Mouse (Mus musculus) right cerebral cortex, postnatal 14 days (tissue): ENCODE measurements around the gene Cryaa.

Experiments
- DNase-seq: peaks from one replicate; pipeline ENCODE4 v3.0.0; 2022

The Cryaa gene

DNA sequence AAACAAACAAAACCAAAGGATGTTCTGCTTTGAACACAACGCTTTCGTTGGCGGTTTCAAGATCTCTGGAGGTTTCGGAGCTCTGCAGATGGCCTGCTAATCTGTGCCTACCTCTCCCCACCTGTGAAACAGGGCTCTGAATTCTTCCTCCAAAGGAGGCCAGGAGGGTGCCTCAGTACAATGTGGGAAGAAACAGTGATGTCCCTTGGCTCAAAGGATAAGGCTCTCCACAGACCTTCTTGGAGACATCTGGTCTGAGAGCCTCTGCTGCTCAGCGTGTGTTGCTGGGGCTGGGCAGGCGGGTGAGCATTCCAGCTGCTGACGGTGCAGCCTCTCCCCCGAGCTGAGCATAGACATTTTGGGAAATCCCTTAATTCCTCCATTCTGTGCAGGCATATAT lies at the start of gene Cryaa:
TSS of gene Cryaa (plus strand) at position 301 of the 400 bp plus-strand sequence.
- no peak for DNase-seq

DNA sequence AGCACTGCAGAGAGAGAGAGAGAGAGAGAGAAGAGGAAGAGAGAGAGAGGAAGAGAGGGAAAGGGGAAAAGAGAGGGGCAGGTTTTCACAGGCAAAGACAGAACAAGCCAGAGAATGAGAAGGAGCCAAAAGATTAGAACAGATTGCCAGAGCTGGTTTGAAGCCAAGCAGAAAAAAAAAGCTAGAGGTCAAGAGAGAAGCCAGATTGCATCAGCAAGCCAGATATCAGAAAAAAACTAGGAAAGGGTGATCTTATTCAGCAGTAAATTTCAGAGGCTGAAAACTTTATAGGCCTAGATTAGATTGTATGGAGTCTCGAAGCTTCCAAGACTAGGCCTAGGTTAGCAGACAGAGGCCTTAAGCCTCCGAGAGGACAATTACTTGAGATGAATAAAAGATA lies 49.6 kb upstream of the Cryaa start:
- no peak for DNase-seq

DNA sequence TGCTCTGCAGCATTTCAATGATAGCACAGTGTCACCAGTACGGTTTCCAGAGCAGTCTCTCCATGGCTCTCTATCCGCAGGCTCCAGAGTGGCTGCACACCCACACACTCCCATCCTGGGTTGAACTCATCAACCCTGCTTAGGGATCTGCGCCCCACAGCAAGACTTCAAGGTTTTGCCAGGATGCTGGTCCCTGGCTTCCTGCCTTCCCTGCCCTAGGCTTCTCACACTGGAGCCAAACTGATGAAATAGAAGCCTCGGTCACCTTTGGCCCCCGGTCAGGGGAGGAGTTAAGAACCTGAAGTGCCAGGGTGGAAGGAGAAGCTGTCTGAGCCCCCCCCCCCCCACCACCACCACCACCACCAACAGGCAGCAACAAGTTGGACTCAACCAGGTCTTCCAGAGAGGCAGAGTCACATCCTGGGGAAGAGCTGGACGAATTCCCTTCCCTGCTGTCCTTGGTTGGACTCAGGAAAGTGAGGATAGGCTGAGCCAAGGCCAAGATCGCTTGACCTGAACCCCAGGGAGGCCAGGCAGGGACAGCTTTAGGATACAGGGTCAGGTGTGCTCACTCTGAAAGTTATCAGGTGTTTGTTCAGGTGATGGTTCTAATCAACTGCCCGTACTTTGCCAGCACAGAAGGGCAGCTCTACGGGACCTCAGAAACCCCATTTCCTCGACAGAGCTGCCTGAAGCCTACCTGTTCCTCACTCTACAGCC lies 46.4 kb upstream of the Cryaa start:
- DNase-seq, result no peak

DNA sequence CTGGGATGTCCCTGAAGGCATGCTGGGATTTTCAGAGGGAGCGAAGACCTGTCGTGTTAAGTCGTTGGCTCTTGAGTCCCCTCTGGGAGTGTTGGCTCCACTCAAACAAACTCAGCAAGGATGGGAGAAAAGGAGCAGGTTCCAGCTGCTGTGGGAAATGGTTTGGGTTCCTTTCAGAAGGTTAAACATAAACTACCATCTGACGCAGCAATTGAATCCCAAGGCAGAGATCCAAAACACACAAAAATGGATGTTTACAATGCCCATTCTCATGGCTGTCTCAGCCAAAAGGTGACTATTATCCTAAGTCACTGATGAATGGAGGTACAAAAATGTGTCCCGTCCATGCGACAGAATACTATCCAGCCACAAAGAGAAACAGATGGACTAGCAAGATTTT lies 44.6 kb upstream of the Cryaa start:
- no peak for DNase-seq

DNA sequence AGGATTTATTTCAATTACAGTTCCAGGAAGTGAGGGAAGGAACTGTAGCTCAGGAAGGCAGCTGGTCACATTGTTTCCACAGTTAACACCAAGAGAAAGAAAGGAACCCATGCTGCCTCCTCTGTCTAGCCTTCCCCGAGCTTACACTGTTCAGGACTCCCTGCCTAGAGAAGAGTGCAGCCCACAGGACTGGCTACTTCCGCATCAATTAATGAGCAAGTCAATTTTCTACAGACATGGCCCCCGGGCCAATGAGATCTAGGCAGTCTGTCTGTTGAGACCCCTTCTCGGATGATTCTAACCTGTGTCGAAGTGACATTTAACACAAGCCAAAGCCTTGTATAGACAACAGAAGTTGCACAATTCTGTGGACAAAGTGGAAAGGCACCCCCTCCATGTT lies 42.7 kb upstream of the Cryaa start:
- DNase-seq, result no peak

DNA sequence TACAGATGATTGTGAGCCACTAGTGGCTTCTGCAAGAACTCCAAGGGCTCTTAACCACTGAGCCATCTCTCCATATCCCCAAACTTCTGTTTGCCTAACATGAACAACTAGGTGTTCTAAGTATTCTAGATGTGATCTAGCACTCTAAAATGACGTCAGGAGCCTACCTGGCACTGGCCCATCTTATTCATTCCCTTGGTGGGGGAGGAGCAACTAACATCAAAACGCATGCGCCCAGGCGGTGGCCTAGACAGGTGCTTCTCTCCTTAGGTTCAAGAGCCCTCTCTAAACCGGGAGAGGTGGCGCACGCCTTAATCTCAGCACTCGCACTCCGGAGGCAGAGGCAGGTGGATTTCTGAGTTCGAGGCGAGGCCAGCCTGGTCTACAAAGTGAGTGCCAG lies 41.8 kb upstream of the Cryaa start:
- no peak for DNase-seq

DNA sequence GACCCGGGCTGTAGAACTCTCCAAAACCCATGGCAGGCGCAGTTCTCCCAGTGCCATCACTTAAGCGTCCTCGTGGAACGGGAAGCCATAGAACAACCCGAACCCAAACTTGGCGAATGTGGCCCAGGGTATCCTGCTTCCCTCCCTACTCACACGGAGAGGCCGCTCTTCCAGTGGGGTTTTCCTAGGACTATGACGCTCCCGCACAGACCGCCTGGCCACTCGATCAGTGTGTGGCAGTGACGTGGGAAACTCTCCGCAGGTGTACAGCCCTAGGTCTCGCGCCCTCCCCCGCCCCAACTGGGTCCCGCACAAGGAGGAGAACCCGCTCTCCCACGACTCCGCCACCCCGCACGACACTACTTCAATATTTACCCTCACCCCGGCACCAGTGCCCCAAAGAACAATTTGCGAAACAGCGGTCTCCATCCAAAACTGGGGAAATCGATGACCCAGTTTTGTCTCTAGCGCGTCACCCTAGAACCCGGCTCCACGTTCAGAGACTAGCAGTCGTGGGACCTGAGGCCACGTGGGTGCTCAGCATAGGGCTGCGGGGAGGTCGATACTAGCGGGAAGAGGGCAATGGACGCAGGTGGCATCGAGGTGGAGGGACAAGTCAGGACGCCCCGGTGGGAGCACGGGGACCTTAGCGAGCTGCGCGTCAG lies 41.2 kb upstream of the Cryaa start:
- no peak for DNase-seq

DNA sequence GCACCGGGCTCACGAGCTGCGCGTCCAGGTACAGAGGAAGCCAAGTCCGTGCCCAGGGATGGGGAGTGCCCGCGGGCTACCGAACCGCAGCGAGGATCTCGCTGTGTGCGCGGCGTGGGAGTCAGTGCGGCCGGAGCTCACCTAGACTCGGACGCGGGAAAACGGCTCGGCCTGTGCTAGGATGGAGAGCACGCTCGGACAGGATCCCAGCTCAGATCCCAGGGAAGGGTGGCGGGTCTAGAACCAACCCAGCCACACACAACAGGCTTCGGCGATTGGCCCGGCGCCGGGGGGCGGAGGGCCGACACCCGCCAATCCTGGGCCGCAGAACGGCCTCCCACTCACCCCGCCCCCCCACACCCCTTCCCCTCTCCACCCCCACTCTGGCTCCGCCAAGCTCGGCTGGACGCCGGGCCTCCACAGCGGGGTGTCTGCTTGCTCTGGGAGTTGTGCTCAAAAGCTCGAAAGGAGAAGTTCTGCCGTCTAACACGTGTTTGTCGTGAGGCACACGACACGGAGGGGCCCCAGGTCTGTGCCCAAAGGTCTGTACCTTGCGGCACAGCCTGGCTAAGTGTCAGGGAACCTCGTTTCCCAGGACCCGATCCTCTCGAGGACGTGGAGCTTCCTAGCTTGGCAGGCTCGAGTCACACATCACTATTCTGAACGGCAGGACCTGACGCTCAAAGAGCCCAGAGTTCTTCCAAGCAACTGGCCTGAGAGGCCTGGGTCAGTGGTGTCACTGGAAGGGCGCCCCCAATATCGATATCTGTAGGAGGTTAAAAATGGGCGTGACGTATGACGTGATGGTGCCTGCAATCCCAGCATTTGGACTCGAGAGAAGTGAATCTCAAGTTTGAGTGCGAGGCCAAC lies 40.4 kb upstream of the Cryaa start, which contains the start of gene Cbs:
TSS of gene Cbs (minus strand) at position 297 of the 870 bp plus-strand sequence.
- peak; percentile 65 for DNase-seq

DNA sequence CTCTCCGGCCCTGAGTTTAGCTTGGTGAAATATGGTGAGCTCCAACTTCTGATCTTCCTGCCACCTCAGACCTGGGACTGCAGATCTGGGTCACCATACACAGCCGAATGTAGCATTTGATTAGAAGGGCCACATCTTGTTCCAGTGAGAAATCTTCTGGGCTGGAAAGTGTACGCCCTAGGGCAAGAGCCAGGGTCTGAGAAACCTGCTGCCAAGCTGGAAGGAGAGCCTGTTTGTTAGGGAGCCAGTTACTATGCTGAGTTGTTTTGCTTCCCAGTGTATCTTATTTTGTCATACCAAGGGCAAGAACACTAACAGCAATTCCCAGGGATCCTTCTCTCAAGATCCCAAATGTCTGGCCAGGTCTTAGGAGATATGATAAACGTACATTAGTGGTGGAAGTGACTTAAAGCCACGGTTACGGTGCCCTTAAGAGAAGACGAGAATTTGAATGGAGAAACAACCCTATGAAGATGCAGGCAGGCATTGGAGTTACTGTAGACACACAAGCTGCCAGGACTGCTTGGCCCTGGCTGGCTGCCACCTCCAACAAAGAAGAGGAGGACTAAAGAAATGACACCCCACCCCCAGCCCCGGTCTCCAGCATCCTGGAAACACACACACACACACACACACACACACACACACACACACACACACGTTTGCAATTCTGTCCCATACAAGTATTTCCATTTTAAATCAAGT lies 39.6 kb upstream of the Cryaa start:
- DNase-seq, result peak; percentile 70

DNA sequence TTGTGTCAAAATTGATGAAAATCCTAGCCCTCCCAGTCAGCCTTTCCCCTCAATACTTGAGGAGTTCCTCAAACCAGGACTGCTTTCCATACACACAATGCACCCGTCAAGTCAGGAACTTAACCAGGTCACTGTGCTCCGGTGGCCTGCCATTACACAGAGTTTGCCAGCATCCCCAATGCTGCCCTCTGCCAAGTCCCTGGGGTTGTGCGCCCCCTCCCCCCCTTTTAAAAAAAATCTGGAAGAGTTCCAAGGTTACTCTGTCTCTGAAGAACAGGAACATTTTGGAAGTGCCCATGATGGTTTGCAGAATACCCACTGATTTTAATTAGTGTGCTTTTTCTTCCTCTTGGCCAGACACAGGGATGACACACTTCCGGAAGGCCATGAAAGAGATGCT lies 38.0 kb upstream of the Cryaa start:
- no peak for DNase-seq

DNA sequence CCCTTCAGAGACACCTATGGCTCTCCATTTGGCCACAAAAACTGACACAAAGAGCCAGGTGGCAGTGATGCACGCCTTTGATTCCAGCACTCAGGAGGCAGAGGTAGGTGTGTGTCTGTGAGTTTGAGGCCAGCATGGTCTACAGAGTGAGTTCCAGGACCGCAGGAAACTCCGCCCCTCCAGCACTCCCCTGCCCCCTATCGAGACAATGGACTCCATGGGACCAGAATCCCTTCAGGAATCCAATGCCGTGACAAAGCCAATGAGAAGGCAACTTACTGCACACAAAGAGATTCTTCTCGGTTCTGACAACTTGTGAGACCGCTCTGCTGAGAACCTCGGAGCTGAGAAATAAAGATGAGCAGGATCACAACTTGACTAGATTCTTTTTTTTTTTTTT lies 35.3 kb upstream of the Cryaa start:
- no peak for DNase-seq

DNA sequence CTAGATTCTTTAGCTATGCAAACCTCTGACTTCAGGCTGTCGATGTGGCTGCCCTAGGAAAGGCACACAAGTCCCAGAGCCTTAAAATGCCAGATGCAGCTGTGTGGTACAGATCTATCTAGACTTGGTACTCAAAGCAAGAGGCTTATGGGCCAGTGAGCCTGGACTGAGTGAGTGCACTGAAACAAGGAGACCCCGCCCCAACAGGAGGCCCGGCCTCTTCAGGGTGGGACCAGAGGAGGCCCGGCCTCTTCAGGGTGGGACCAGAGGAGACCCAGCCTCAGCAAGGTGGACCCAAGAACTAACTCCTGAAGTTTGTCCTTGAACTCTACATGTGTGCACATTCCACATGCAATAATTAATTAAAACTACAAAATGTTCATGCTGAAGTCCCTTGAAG lies 34.7 kb upstream of the Cryaa start:
- no peak for DNase-seq

DNA sequence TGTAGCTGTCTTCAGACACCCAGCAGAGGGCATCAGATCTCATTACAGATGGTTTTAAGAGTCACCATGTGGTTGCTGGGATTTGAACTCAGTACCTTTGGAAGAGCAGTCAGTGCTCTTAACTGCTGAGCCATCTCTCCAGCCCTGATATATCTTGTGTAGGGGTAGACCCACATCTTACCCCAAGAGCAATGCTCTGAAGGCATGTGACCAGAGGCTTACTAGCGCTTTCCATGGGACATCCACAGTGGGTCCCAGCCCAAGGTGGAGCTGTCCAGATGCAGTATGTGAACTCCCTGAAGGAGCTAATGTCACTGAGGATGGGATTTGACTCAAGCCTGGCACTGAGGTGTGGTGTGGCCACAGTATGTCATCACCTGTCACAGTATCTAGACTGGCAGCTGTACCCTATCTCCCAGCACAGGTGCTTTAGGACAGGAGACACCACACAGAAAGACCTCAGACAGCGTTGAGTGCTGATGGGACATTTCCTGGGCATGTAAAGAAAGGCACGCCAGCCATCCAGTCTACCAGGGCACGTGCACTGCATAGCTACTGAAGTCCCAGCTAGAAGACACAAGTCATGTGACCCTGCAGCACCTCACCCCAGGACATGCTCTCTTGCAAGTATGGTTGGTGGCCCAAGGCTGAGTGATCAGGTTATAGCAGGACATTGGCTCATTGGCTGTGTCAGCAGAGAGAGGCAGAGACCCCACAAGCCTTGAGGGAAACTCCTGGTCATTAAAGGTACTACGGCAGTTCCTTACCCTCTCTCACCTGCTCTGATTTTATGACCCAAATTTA lies 31.2 kb upstream of the Cryaa start:
- no peak for DNase-seq

DNA sequence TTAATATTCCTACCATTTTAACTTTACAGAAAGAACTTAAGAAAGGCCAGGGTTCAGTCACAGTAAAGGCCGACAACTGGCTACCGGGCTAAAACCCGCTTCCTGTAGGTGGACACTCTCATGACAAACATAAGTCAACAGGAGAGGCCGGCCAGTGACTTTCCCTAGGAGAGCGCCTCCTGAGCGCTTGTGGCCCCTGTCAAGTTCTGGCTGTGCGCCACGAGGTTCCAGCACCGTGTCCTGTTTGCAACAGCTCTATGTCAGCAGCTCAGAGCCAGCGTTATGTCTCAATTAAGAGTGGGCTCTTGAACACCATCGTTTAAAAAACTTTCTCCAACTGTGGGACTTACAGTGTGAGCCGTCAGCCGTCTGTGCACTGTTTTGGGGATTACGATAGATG lies 25.5 kb upstream of the Cryaa start:
- no peak for DNase-seq

DNA sequence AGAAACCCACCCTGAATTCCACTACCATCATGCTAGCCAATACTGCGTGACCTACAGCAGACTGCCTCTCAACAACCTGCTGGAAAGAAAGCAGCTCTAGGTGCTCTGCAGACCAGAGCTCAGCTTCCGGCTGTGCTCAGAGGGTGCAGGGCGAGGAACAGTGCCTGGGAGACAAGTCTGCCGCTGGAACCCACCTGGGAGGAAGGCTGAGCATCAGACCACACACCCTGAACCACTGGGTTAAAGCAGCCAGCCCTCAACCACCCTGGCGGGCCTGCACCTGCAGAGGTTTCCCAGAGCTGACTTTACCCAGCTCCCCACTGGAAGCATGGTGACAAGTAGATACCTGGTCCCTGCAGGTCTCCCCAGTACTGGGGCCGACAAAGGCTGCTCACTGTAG lies 24.3 kb upstream of the Cryaa start:
- DNase-seq, result no peak

DNA sequence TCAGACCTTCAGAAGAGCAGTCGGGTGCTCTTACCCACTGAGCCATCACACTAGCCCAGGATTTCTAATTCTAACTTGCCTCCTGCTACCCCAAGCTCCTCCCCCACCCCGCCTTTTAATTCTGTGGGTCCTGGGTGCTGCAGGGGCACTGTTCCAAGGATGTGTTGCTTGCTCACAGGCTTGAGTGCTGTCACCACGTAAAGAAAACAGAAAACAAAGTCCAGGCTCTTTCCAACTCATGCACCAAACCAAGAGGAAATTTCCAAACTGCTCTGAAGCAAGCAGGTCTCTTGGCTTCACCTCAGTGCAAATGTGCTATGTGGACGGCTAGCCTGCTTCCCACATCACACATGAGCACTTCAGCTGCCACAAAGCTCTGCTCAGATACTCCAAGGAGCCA lies 22.2 kb upstream of the Cryaa start:
- DNase-seq, result no peak

DNA sequence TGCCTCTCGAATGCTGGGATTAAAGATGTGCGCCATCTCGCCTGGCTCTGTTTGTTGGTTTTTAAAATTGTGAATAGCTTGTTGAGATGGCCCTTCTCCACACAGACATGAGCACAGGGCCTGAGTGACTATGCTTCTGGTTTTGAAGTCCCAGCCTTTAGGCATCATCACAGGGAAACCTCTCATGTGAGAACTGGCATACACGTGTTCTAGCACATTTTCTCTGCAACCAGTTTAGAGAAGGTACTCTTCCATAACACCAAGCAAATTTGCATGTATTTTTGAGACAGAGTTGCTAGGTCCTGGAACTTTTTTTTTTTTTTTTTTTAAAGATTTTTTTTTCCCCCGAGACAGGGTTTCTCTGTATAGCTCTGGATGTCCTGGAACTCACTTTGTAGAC lies 20.9 kb upstream of the Cryaa start:
- DNase-seq, result no peak

DNA sequence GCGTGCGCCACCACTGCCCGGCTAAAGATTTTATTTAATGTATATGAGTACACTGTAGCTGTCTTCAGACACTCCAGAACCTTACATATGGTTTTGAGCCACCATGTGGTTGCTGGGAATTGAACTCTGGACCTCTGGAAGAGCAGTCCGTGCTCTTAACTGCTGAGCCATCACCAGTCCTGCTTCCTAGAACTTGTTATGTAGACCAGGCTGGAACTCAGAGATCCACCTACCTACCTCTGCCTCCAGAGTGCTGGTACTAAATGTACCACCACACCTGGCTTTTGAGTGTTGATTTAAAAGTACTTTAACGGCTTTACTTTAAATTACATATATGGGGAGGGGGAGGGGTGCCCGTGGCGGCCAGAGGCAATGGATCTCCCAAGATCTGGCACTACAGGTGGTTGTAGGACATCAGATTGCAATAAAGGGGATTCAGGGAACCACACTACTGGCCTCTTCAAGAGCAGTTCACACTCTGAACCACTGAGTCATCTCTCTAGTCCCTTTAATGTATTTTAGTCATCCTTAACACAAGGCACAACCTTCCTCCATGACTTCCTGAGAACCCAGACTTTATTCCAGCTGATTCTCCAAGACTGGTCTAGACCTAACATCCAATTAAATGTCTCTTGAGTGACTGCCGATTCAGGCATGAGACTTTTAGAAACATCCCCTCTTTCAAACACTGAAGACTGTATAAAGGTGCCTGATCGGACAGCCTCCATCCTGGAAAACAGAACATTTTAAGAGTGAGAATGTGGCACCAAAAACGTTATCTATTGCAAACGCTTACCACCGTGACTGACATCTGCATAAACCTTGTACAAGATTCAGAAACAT lies 20.2 kb upstream of the Cryaa start:
- no peak for DNase-seq

DNA sequence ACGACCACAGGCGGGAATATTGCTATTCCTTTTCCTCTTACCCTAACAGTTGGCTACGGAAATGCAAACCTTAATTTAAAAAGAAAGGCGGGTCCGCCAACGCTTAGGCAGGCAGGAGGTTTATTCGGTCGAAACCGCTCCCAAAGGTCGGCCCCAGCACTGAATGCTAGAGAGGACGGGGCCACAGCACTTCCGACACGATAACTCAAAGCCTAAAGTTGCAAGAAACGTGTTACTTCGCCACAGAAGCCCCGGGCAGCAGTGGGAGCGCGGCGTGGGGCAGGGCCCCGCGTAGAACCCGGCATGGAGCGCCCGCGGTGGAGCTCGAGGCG lies 19.5 kb upstream of the Cryaa start:
- DNase-seq, result no peak

DNA sequence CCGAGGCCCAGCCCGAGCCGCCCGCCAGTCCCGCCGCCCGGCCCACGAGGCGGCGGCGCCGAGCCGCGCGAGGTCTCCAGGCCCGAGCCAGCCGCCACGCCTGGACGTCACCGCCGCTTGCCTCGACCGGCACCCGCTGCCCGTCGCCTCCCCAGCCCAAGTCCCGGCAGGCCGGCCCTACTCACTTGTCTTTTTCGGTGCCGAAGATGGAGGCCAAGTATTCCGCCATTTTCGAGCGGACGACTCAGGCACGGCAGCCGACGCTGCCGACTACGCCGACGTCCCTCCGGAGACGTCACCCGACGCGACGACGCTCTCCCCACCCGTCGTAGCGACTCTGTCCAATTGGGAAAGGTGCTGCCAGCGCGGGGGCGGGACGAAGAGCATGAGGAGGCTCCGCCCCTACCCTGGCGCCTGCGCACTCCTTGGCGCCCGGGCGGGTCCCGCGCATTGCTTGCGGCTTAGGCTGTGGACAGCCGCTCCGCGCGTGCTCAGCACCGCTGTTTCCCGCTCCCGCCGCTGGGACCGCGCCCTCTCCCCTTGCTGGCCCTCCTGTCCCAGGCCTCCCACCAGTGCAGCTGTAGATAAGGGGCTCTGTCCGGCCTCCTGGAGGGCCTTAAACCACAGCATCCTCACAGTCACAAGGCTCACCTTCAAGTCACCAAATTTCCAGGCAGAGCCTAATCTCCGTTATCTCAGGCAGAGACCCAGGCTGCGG lies 19.0 kb upstream of the Cryaa start, which contains the start of gene U2af1:
TSS of gene U2af1 (minus strand) at position 425 of the 718 bp plus-strand sequence.
- DNase-seq, result peak; percentile 99
